Mouse (Mus musculus): ENCODE measurements at regions not wholly inside any gene's neighbourhood (a gene's known extent, or its start where the extent isn't known, plus 50 kb on each side); places are given as distances from the start of the nearest gene placed in this dataset.

GRCm38 (mm10) chr15:38390450-38390849, 965.1 kb downstream of the 4930447A16Rik start:
- TF ChIP-seq KAT2A (IDR thresholded peaks at IDR 0.05; ENCODE audit: insufficient replicate concordance, low read length) = no peak
- TF ChIP-seq USF1 (IDR thresholded peaks at IDR 0.05; ENCODE audit: low read depth, low read length) = no peak
- TF ChIP-seq ETS1 (conservative IDR thresholded peaks at IDR 0.05; ENCODE audit: low read depth, low read length) = no peak
- no peak for TF ChIP-seq CTCF (conservative IDR thresholded peaks at IDR 0.05 in 1 of 2, IDR thresholded peaks at IDR 0.05 in 1 of 2; ENCODE audit: low read depth in 2 of 2, low read length in 2 of 2)
- no peak for TF ChIP-seq ZNF384 (IDR thresholded peaks at IDR 0.05; ENCODE audit: low read depth, low read length)
- TF ChIP-seq MAFK (IDR thresholded peaks at IDR 0.05; ENCODE audit: insufficient replicate concordance, low read length) = no peak
- TF ChIP-seq SMC3 (IDR thresholded peaks at IDR 0.05; ENCODE audit: low read depth, low read length) = no peak

Measured in CH12.LX (cell line).